Mouse (Mus musculus) heart, adult 2 months (tissue): ENCODE measurements at regions not wholly inside any gene's neighbourhood (a gene's known extent, or its start where the extent isn't known, plus 50 kb on each side); places are given as distances from the start of the nearest gene placed in this dataset.
A peak's percentile ranks its signal among the peaks of the same experiment; 100 is the strongest.

Experiments
- DNase-seq, 2 experiments: peaks; one replicate each; pipeline ENCODE4 v3.0.0; 2021
- H3K27ac ChIP-seq: fragments of 200-600 bp; 2 replicates; pipeline ENCODE4 v1.8.1; 2022
- H3K27me3 ChIP-seq: fragments of 200-500 bp; 2 replicates; pipeline ENCODE4 v1.6.1; 2012; ENCODE audit warnings: mild to moderate bottlenecking, low read length, inconsistent platforms, mixed read lengths; ENCODE audit not compliant: control insufficient read depth, insufficient read depth
- H3K36me3 ChIP-seq: fragments of 200-500 bp; 2 replicates; pipeline ENCODE4 v1.6.1; 2012; ENCODE audit warnings: low read length, inconsistent platforms; ENCODE audit not compliant: control insufficient read depth, insufficient read depth
- H3K4me1 ChIP-seq: fragments of 200-500 bp; 2 replicates; pipeline ENCODE4 v1.6.1; 2011; ENCODE audit warnings: low read length; ENCODE audit not compliant: control insufficient read depth, insufficient read depth
- H3K4me3 ChIP-seq: fragments of 200-600 bp; 2 replicates; pipeline ENCODE4 v1.8.1; 2022
- H3K79me2 ChIP-seq: fragments of 200-500 bp; replicated peaks from 2 replicates; pipeline ENCODE4 v1.6.1; 2012; ENCODE audit warnings: mild to moderate bottlenecking, inconsistent platforms, low read length, moderate library complexity, mixed read lengths; ENCODE audit not compliant: control insufficient read depth, insufficient read depth
- H3K9ac ChIP-seq: fragments of 200-500 bp; 2 replicates; pipeline ENCODE4 v1.6.1; 2012; ENCODE audit warnings: low read depth, mild to moderate bottlenecking, control low read depth, inconsistent platforms, low read length, mixed read lengths
- CTCF ChIP-seq: fragments of 200-600 bp; IDR thresholded peaks from 2 replicates; pipeline ENCODE4 v1.8.1; 2022; ENCODE audit warnings: antibody characterized with exemption, mild to moderate bottlenecking, moderate library complexity
- EP300 ChIP-seq: fragments of 200-500 bp; IDR thresholded peaks from 2 replicates; pipeline ENCODE4 v1.6.1; 2011; ENCODE audit warnings: low read depth, low read length, control low read depth; ENCODE audit not compliant: insufficient read depth
- POLR2A ChIP-seq: fragments of 200-500 bp; IDR thresholded peaks from 2 replicates; pipeline ENCODE4 v1.6.1; 2011; ENCODE audit warnings: mild to moderate bottlenecking, low read depth, low read length, control low read depth; ENCODE audit not compliant: insufficient read depth
- WGBS: fragments of 180-500 bp; shearing (Covaris S2); methylation state at CpG from one replicate; pipeline ENCODE4 v1.1.7; 2018; 5-methylcytosine and 5-hydroxymethylcytosine counted together
- intact Hi-C: fragments of 180-260 bp; cut with DNase I; formaldehyde crosslinking; loops from one replicate; pipeline ENCODE4 v1.15.1; 2025

DNA sequence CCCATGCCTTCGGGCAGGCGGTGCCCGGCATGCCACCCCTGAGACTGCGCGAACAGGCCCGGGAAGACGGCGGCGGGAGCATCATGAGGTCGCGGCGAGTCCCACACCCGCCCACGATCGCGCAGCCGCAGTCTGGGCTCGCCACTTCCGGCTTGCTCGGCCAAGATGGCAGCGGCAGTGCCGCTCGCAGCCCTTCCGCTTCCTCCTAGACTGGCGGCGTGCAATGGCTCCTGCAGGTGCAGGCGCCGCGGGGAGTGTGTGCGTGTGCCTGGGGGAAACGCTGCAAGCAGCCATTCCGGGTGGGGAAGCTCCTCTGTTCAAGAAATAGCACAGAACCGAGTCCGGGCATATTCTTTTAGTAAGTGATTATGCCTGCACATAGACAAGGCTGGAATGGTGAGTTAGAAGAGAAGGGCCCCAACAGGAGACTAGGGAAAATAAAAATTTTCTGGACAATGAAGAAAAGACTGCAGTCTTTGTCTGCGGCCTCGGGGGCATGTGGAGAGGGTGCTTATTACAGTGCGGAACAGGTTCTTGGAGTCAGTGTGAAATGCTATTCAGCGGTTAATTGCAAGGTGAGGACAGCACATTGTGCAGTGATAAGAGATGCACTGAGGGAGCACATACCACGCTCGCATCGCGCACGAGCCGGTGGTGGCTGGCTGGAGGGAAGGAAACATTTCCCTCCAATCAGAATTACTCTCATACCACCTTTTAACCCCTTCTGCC lies 89.5 kb upstream of the Vps8 start:
- peak; percentile 94 for DNase-seq
- no peaks in the 10 kb centered on the region for H3K36me3 ChIP-seq
- H3K27ac ChIP-seq, result peak overlapping the region; percentile 91
- H3K4me1 ChIP-seq, result peaks cover 4% of the 10 kb centered on the region
- 1% methylated on average over 44 of the region's 44 CpGs for WGBS
- TF ChIP-seq CTCF, result peak; percentile 49
- peak; percentile 90 for TF ChIP-seq POLR2A
- TF ChIP-seq EP300, result no peak
- H3K79me2 ChIP-seq, result no peaks in the 10 kb centered on the region
- no peaks in the 10 kb centered on the region for H3K27me3 ChIP-seq
- H3K9ac ChIP-seq, result peak overlapping the region; percentile 98
- intact Hi-C loops, result loop anchor here (2.0 to 5.0 kb wide), 3 partner anchors 15 to 86 kb away; no protein-coding TSS in a partner anchor
- H3K4me3 ChIP-seq, result peak overlapping the region; percentile 79

DNA sequence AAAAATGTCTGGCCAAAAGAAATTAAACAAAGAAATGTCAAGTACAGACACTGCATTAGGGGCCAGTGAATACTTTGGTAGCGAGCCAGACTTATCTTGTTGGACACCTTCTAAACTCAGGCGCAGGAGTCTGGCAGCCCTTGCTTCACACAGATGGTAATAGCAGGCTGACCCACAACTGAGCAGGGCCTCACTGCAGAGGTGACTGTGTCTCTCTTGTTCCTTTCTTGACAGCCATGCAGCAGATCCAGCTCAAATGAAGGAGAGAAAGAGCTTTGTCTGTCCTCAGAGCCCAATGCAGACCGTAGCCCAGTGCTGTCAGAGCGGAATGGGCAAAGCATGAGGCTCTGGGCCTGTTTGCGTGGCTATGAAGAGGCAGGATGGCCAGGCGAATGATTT lies 83.9 kb upstream of the Vps8 start:
- Histone ChIP-seq H3K36me3 (no peaks in the 10 kb centered on the region), H3K9ac (no peak overlapping the region), H3K27me3 (no peaks in the 10 kb centered on the region), H3K4me3 (no peak overlapping the region), H3K4me1 (peaks cover 9% of the 10 kb centered on the region), H3K79me2 (no peaks in the 10 kb centered on the region), H3K27ac (peak overlapping the region; percentile 65)
- DNase-seq, result peak; percentile 51 to 54
- intact Hi-C loops, result no loop called here
- 61% methylated on average over 6 of the region's 6 CpGs for WGBS
- no peak for TF ChIP-seq POLR2A
- TF ChIP-seq CTCF, result no peak
- no peak for TF ChIP-seq EP300

DNA sequence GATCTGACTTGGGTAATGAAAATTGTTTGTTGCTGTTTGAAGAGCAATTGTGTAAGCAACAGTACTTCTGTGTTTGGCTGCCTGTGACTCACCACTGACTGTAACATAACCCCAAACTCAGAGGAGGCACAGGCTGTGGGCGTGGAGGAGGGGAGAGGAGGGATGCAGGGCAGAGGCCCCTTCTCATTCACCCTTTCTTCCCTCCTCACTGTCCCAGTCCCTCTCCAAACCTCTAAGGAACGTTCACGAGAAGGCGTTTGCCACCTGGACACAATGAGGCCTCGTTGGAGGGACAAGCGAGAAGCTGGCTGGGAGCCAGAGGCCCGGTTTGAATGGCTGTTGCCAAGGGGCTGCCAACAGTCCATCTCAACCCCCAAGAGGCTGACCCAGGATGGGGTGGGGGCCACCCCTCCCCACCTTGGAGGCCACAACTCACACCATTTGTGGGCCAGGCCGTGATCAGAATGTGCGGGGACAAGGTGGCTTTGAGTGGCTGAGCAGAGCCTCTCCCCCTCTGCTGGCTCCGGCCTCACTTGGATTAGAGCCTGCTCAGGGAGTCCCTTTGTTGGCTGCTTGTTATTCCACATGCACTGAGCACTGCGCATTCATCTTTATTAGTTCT lies 83.3 kb upstream of the Vps8 start:
- 21% methylated on average over 11 of the region's 11 CpGs for WGBS
- H3K4me1 ChIP-seq, result peaks cover 9% of the 10 kb centered on the region
- no peaks in the 10 kb centered on the region for H3K36me3 ChIP-seq
- TF ChIP-seq POLR2A, result no peak
- no peak for TF ChIP-seq EP300
- no peak for TF ChIP-seq CTCF
- no peaks in the 10 kb centered on the region for H3K27me3 ChIP-seq
- H3K9ac ChIP-seq, result peak overlapping the region; percentile 41; the same call in 1 of the 2 replicates
- H3K79me2 ChIP-seq, result no peaks in the 10 kb centered on the region
- peak overlapping the region; percentile 65 for H3K27ac ChIP-seq
- H3K4me3 ChIP-seq, result no peak overlapping the region
- intact Hi-C loops, result no loop called here
- DNase-seq, result peak; percentile 63 to 74

DNA sequence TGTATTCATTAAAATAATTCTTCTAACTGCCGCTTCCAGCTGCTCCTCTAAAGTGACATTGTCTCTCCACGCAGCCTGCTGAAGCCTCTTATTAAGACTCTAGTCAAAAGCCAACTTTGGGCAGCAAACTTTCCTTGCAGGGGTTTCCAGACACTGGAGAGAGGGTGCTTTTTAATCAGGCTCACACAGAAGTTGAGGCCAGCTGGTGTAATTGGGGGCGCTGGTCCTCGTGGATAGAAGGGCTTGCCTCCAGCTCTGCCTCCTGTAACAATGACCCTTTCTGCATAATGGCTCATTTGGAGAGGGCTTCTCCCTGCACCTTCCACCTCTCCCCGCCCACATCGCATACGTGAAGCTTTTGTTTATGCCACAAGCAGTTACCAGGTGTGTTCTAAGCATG lies 82.8 kb upstream of the Vps8 start:
- H3K4me1 ChIP-seq, result peaks cover 9% of the 10 kb centered on the region
- intact Hi-C loops, result no loop called here

DNA sequence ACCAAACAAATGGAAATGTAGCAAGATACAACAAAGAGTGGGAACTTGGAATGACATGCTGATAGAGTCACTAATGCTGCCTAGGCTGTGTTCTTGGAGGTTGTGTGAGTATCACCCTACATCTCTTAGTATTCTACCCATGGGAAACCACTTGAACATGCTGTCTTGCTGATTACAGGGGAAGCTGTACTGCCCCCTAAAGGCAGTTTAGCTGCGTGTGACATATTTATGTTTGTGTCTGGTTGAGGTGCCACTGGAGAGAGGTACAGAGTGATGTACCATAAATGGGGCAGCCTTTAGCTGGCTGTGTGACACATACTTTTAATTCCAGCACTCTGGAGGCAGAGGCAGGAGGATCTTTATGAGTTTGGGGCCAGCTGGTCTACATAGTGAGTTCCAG lies 73.0 kb upstream of the Vps8 start:
- Histone ChIP-seq H3K79me2 (no peaks in the 10 kb centered on the region), H3K4me3 (no peak overlapping the region), H3K9ac (no peak overlapping the region), H3K36me3 (no peaks in the 10 kb centered on the region), H3K4me1 (no peaks in the 10 kb centered on the region), H3K27me3 (no peaks in the 10 kb centered on the region), H3K27ac (no peak overlapping the region)
- intact Hi-C loops, result no loop called here
- DNase-seq, result no peak
- 60% methylated on average over 1 of the region's 1 CpGs for WGBS
- peak; percentile 39 for TF ChIP-seq CTCF
- no peak for TF ChIP-seq POLR2A
- no peak for TF ChIP-seq EP300

More for the DNA sequence above, 82.8 kb upstream of the Vps8 start:
- no peaks in the 10 kb centered on the region for H3K36me3 ChIP-seq
- WGBS, result 70% methylated on average over 7 of the region's 7 CpGs
- H3K27me3 ChIP-seq, result no peaks in the 10 kb centered on the region
- TF ChIP-seq CTCF (no peak), POLR2A (no peak), EP300 (no peak)
- H3K9ac ChIP-seq, result no peak overlapping the region
- H3K4me3 ChIP-seq, result no peak overlapping the region
- no peak for DNase-seq
- H3K79me2 ChIP-seq, result no peaks in the 10 kb centered on the region
- no peak overlapping the region; the same call in 1 of the 2 replicates for H3K27ac ChIP-seq

DNA sequence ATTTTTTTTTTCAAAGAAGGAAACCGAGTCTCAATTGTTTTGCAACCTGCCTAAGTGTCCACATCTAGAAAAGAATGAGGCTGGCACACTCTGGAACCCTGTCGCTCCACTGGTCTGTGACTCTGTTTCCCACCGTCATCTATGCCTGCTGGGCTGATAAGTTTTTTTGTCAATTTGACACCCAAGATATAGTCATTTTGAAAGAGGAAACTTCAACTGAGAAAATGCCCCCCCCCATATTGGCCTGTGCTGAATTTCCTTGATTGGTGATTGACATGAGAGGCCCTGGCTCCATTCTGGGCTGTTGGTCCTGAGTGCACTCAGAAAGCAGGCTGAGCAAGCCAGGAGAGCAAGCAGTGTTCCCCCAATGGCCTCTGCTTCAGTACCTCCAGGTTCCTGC lies 71.6 kb upstream of the Vps8 start:
- H3K79me2 ChIP-seq, result no peaks in the 10 kb centered on the region
- H3K9ac ChIP-seq, result no peak overlapping the region
- DNase-seq, result no peak
- H3K4me1 ChIP-seq, result no peaks in the 10 kb centered on the region
- no peak overlapping the region for H3K4me3 ChIP-seq
- no peak for TF ChIP-seq POLR2A
- no peak for TF ChIP-seq CTCF
- no peak for TF ChIP-seq EP300
- WGBS, result 80% methylated on average over 3 of the region's 3 CpGs
- no peak overlapping the region for H3K27ac ChIP-seq
- H3K27me3 ChIP-seq, result no peaks in the 10 kb centered on the region
- no peaks in the 10 kb centered on the region for H3K36me3 ChIP-seq
- intact Hi-C loops, result no loop called here
